Mouse (Mus musculus) kidney, adult 2 months (tissue): ENCODE measurements around the gene Arhgef17.

ENCODE experiments used
- CTCF ChIP-seq: fragments of 200-500 bp; conservative IDR thresholded peaks from 2 replicates; pipeline ENCODE4 v1.5.1; 2011; ENCODE audit warnings: low read depth, mild to moderate bottlenecking, control low read depth, low read length, moderate library complexity, mixed read lengths; ENCODE audit not compliant: insufficient read depth, insufficient read length
- POLR2A ChIP-seq: fragments of 200-500 bp; IDR thresholded peaks from one replicate; pipeline ENCODE4 v1.6.1; 2011; ENCODE audit warnings: low read depth, low read length, control low read depth

DNA sequence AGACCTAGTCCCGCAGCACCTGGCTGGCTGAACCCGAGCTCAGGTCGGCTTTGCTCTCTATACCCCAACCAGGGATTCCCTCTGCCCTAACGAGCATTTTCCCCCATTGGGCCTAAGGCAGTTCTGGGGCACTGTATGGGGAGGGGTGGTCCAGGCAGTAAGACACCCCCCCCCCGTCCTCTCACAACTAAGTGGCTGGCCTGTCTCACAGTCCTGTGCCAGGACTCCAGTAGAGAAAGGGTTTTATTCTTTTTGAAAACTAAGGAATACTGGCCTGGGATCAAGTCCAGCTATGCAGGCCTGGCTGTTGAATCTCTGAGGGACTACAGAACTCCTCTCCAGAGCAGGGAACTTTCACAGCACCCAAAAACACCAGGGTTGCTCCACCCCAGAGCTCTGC, 16.7 kb downstream of the Arhgef17 start:
- TF ChIP-seq POLR2A (no peak), CTCF (no peak)
